ENCODE assay signal across 11 mouse cellular contexts in the genomic region with DNA sequence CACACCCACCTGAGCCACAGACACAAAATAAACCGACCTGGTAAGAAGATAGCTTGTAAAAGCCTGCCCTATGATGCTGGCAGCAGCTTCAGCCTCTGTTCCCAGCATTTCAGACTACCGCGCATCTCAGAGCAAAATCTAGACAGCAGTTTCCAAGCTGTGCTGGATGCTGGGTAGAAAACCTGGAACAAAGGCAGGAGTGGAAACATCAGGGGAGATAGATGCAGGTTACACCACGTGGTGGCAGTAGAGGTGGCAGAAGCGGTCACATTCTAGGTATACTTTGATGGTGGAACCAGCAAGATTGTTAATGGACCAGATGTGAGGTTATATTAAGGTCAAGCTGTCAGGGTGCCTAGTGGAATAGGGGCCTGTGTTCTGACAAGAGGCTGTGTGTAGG. TPM values are rescaled to one million over a fixed set of nuclear protein-coding genes. Genes with fewer than 3 reads are reported as not detected.
DNase-seq lines count a peak whose midpoint lies in the region; TF ChIP-seq lines count a peak whose summit lies in the region.
"Had no signal": no experiment of that assay in that cellular context is flagged by ENCODE, and none has a peak within 500 bp of the region (broad histone marks: within the 10 kb centered on the region; RNA-seq: fewer than 3 reads in every experiment).

No protein-coding gene starts in this region.

- no peak overlapping the region for H3K27ac ChIP-seq in kidney, adult 2 months (ENCODE audit: insufficient read depth, low read depth, low read length)
- H3K27ac ChIP-seq: forebrain, embryonic 15.5 days; lung, embryonic 15.5 days; neural tube, embryonic 15.5 days had no signal

- no peak overlapping the region for H3K4me3 ChIP-seq in kidney, adult 2 months (ENCODE audit: insufficient read depth, low read depth, low read length)
- H3K4me3 ChIP-seq: forebrain, embryonic 15.5 days; lung, embryonic 15.5 days; neural tube, embryonic 15.5 days had no signal

- no peaks in the 10 kb centered on the region for H3K27me3 ChIP-seq in kidney, adult 2 months (replicated peaks; ENCODE audit: control insufficient read depth, insufficient read depth, low read length)
- H3K27me3 ChIP-seq: forebrain, embryonic 15.5 days; lung, embryonic 15.5 days; neural tube, embryonic 15.5 days had no signal

- H3K36me3 ChIP-seq in kidney, adult 2 months (ENCODE audit: control insufficient read depth, insufficient read depth, low read length) = no peaks in the 10 kb centered on the region

- TF ChIP-seq POLR2A in kidney, adult 2 months (IDR thresholded peaks at IDR 0.05; ENCODE audit: low read depth, low read length) = no peak

- 30% methylated on average over 5 of the region's 5 CpGs for WGBS in kidney, adult 2 months

- DNase-seq in kidney, adult 2 months = peak; percentile 62
- no peak for DNase-seq in kidney, adult 11 months
- peak; percentile 58 for DNase-seq in ES-CJ7 (ENCODE audit: low read depth, low spot score)
- DNase-seq in brain, adult 2 months (ENCODE audit: low read depth, low spot score) = peak; percentile 62
- DNase-seq in kidney, postnatal 25 days = peak; percentile 64 to 71
- no peak for DNase-seq in urinary bladder, adult 18-20 months (ENCODE audit: low spot score in 2 of 2)
- DNase-seq in ovary, postnatal 36 days (ENCODE audit: low spot score) = no peak
- DNase-seq: heart, postnatal 4 days had no signal

- peak; percentile 73 for TF ChIP-seq CTCF in kidney, adult 2 months (conservative IDR thresholded peaks at IDR 0.05; ENCODE audit: insufficient read depth, insufficient read length, low read depth, low read length)

- no peaks in the 10 kb centered on the region for H3K4me1 ChIP-seq in kidney, adult 2 months (ENCODE audit: control insufficient read depth, insufficient read depth, low read length)
- H3K4me1 ChIP-seq: forebrain, embryonic 15.5 days; lung, embryonic 15.5 days; neural tube, embryonic 15.5 days had no signal

RNA-seq across cellular contexts. Expression of a gene that starts 17.5 kb away (rescaled TPM):
- polyA plus RNA-seq in kidney, adult 2 months (2012; rRNA removed) = 121 and 131 TPM in 2 replicates

RNA-seq across cellular contexts. Expression of a gene that starts 39.4 kb away (rescaled TPM):
- 24.6 and 25.8 TPM in 2 replicates for polyA plus RNA-seq in kidney, adult 2 months (2012; rRNA removed)

RNA-seq across cellular contexts. Expression of a gene that starts 39.9 kb away (rescaled TPM):
- 46.5 and 47.3 TPM in 2 replicates for polyA plus RNA-seq in kidney, adult 2 months (2012; rRNA removed)

Comparison
In these comparisons a context has a peak if more than half of its experiments do, and no peak if none do; other contexts are left out.
1. DNase-seq: peak in kidney, adult 2 months (single experiment), ES-CJ7 (single experiment), brain, adult 2 months (single experiment) and kidney, postnatal 25 days (2 of 2); none in kidney, adult 11 months (single experiment), urinary bladder, adult 18-20 months (0 of 2) and ovary, postnatal 36 days (single experiment).